Mouse (Mus musculus): Measurements from ENCODE around the gene Trappc5. TPM values are rescaled to one million over a fixed set of nuclear protein-coding genes. Genes with fewer than 3 reads are reported as not detected.

The Trappc5 gene
- polyA plus RNA-seq, 1 experiment: 30.5 TPM

GRCm38 (mm10) chr8:3646824-3647531 is 29.1 kb upstream of the Trappc5 start:
- no peaks in the 10 kb centered on the region for H3K36me3 ChIP-seq (ENCODE audit: control insufficient read depth, insufficient read depth, low read length)
- no peak overlapping the region for H3K27ac ChIP-seq (ENCODE audit: insufficient read depth, low read depth, low read length)
- no peak overlapping the region for H3K4me3 ChIP-seq (ENCODE audit: insufficient read depth, low read depth, low read length)
- 77% methylated on average over 6 of the region's 6 CpGs for WGBS
- no peak for TF ChIP-seq POLR2A (IDR thresholded peaks at IDR 0.05; ENCODE audit: low read depth, low read length)
- no peak for TF ChIP-seq CTCF (conservative IDR thresholded peaks at IDR 0.05; ENCODE audit: insufficient read depth, insufficient read length, low read depth, low read length)
- DNase-seq: no peak
- H3K27me3 ChIP-seq (replicated peaks; ENCODE audit: control insufficient read depth, insufficient read depth, low read length): no peaks in the 10 kb centered on the region
- H3K4me1 ChIP-seq (ENCODE audit: control insufficient read depth, insufficient read depth, low read length): no peaks in the 10 kb centered on the region

- Histone ChIP-seq H3K27me3 (replicated peaks; ENCODE audit: control insufficient read depth, insufficient read depth, low read length) (no peaks in the 10 kb centered on the region), H3K27ac (ENCODE audit: insufficient read depth, low read depth, low read length) (no peak overlapping the region), H3K36me3 (ENCODE audit: control insufficient read depth, insufficient read depth, low read length) (no peaks in the 10 kb centered on the region), H3K4me3 (ENCODE audit: insufficient read depth, low read depth, low read length) (no peak overlapping the region), H3K4me1 (ENCODE audit: control insufficient read depth, insufficient read depth, low read length) (no peaks in the 10 kb centered on the region)
- DNase-seq: peak; percentile 41
- TF ChIP-seq POLR2A (IDR thresholded peaks at IDR 0.05; ENCODE audit: low read depth, low read length) (no peak), CTCF (conservative IDR thresholded peaks at IDR 0.05; ENCODE audit: insufficient read depth, insufficient read length, low read depth, low read length) (no peak)
- 36% methylated on average over 4 of the region's 4 CpGs for WGBS
Measured at GRCm38 (mm10) chr8:3647561-3647960, 28.5 kb upstream of the Trappc5 start.

GRCm38 (mm10) chr8:3648268-3648667 is 27.8 kb upstream of the Trappc5 start:
- DNase-seq: no peak
- Histone ChIP-seq H3K27ac (ENCODE audit: insufficient read depth, low read depth, low read length) (no peak overlapping the region), H3K27me3 (replicated peaks; ENCODE audit: control insufficient read depth, insufficient read depth, low read length) (no peaks in the 10 kb centered on the region), H3K4me3 (ENCODE audit: insufficient read depth, low read depth, low read length) (no peak overlapping the region), H3K4me1 (ENCODE audit: control insufficient read depth, insufficient read depth, low read length) (no peaks in the 10 kb centered on the region), H3K36me3 (ENCODE audit: control insufficient read depth, insufficient read depth, low read length) (no peaks in the 10 kb centered on the region)
- 70% methylated on average over 2 of the region's 2 CpGs for WGBS
- TF ChIP-seq POLR2A (IDR thresholded peaks at IDR 0.05; ENCODE audit: low read depth, low read length) (no peak), CTCF (conservative IDR thresholded peaks at IDR 0.05; ENCODE audit: insufficient read depth, insufficient read length, low read depth, low read length) (no peak)

- WGBS: 74% methylated on average over 1 of the region's 1 CpGs
- no peak for DNase-seq
- Histone ChIP-seq H3K4me3 (ENCODE audit: insufficient read depth, low read depth, low read length) (no peak overlapping the region), H3K27me3 (replicated peaks; ENCODE audit: control insufficient read depth, insufficient read depth, low read length) (no peaks in the 10 kb centered on the region), H3K4me1 (ENCODE audit: control insufficient read depth, insufficient read depth, low read length) (no peaks in the 10 kb centered on the region), H3K36me3 (ENCODE audit: control insufficient read depth, insufficient read depth, low read length) (no peaks in the 10 kb centered on the region), H3K27ac (ENCODE audit: insufficient read depth, low read depth, low read length) (no peak overlapping the region)
- TF ChIP-seq CTCF (conservative IDR thresholded peaks at IDR 0.05; ENCODE audit: insufficient read depth, insufficient read length, low read depth, low read length) (no peak), POLR2A (IDR thresholded peaks at IDR 0.05; ENCODE audit: low read depth, low read length) (no peak)
Measured at GRCm38 (mm10) chr8:3648990-3649389, 27.1 kb upstream of the Trappc5 start.

GRCm38 (mm10) chr8:3652845-3653244 is 23.3 kb upstream of the Trappc5 start:
- H3K4me1 ChIP-seq (ENCODE audit: control insufficient read depth, insufficient read depth, low read length): no peaks in the 10 kb centered on the region
- H3K36me3 ChIP-seq (ENCODE audit: control insufficient read depth, insufficient read depth, low read length): no peaks in the 10 kb centered on the region
- whole genome bisulfite sequencing: 62% methylated on average over 3 of the region's 3 CpGs
- H3K27me3 ChIP-seq (replicated peaks; ENCODE audit: control insufficient read depth, insufficient read depth, low read length): no peaks in the 10 kb centered on the region
- TF ChIP-seq POLR2A (IDR thresholded peaks at IDR 0.05; ENCODE audit: low read depth, low read length) (no peak), CTCF (conservative IDR thresholded peaks at IDR 0.05; ENCODE audit: insufficient read depth, insufficient read length, low read depth, low read length) (no peak)
- H3K27ac ChIP-seq (ENCODE audit: insufficient read depth, low read depth, low read length): no peak overlapping the region
- no peak overlapping the region for H3K4me3 ChIP-seq (ENCODE audit: insufficient read depth, low read depth, low read length)
- no peak for DNase-seq

GRCm38 (mm10) chr8:3654726-3655508 is 21.2 kb upstream of the Trappc5 start:
- no peaks in the 10 kb centered on the region for H3K27me3 ChIP-seq (replicated peaks; ENCODE audit: control insufficient read depth, insufficient read depth, low read length)
- H3K4me3 ChIP-seq (ENCODE audit: insufficient read depth, low read depth, low read length): no peak overlapping the region
- 80% methylated on average over 11 of the region's 11 CpGs for WGBS
- H3K36me3 ChIP-seq (ENCODE audit: control insufficient read depth, insufficient read depth, low read length): no peaks in the 10 kb centered on the region
- no peak for DNase-seq
- TF ChIP-seq CTCF (conservative IDR thresholded peaks at IDR 0.05; ENCODE audit: insufficient read depth, insufficient read length, low read depth, low read length) (no peak), POLR2A (IDR thresholded peaks at IDR 0.05; ENCODE audit: low read depth, low read length) (no peak)
- H3K27ac ChIP-seq (ENCODE audit: insufficient read depth, low read depth, low read length): no peak overlapping the region
- no peaks in the 10 kb centered on the region for H3K4me1 ChIP-seq (ENCODE audit: control insufficient read depth, insufficient read depth, low read length)

GRCm38 (mm10) chr8:3655526-3655925 is 20.6 kb upstream of the Trappc5 start, which contains the start of gene Retn:
Gene Retn, plus strand, starts transcription at chr8:3655770.
- 74% methylated on average over 3 of the region's 3 CpGs for WGBS
- TF ChIP-seq POLR2A (IDR thresholded peaks at IDR 0.05; ENCODE audit: low read depth, low read length) (no peak), CTCF (conservative IDR thresholded peaks at IDR 0.05; ENCODE audit: insufficient read depth, insufficient read length, low read depth, low read length) (no peak)

More at GRCm38 (mm10) chr8:3655526-3655925, 20.6 kb upstream of the Trappc5 start, which contains the start of gene Retn:
- DNase-seq: no peak
- no peak within 1 kb of the TSS for H3K4me3 ChIP-seq (ENCODE audit: insufficient read depth, low read depth, low read length)
- H3K27me3 ChIP-seq (replicated peaks; ENCODE audit: control insufficient read depth, insufficient read depth, low read length): no peaks in the 10 kb centered on the region
- H3K36me3 ChIP-seq (ENCODE audit: control insufficient read depth, insufficient read depth, low read length): no peaks in the 10 kb centered on the region
- no peaks in the 10 kb centered on the region for H3K4me1 ChIP-seq (ENCODE audit: control insufficient read depth, insufficient read depth, low read length)
- no peak within 1 kb of the TSS for H3K27ac ChIP-seq (ENCODE audit: insufficient read depth, low read depth, low read length)

Measured in kidney, adult 2 months (tissue).